Mouse (Mus musculus) forebrain, embryonic 13.5 days (tissue): ENCODE results near the gene Dock4. TPM values are rescaled to one million over a fixed set of nuclear protein-coding genes. Genes with fewer than 3 reads are reported as not detected.
A peak's percentile ranks its signal among the peaks of the same experiment; 100 is the strongest.

Experiments used
- ATAC-seq: fragments of 200-750 bp; cut with Nextera tagmentation; 2 replicates; pipeline ENCODE4 v1.8.0; 2017
- H3K27ac ChIP-seq: fragments of 300-500 bp; sonication (generic); 2 replicates; pipeline ENCODE4 v1.5.1; 2015; ENCODE audit warnings: inconsistent platforms, mild to moderate bottlenecking, moderate library complexity
- H3K27me3 ChIP-seq: fragments of 300-500 bp; sonication (generic); 2 replicates; pipeline ENCODE4 v1.6.1; 2015; ENCODE audit warnings: mild to moderate bottlenecking, inconsistent platforms
- H3K36me3 ChIP-seq: fragments of 300-500 bp; sonication (generic); 2 replicates; pipeline ENCODE4 v1.6.1; 2015; ENCODE audit warnings: mild to moderate bottlenecking, inconsistent platforms; ENCODE audit not compliant: poor library complexity, severe bottlenecking
- H3K4me1 ChIP-seq: fragments of 300-500 bp; sonication (generic); 2 replicates; pipeline ENCODE4 v1.6.1; 2015; ENCODE audit warnings: inconsistent platforms
- H3K4me2 ChIP-seq: fragments of 300-500 bp; sonication (generic); 2 replicates; pipeline ENCODE4 v1.6.1; 2015; ENCODE audit warnings: inconsistent platforms, mild to moderate bottlenecking, moderate library complexity
- H3K4me3 ChIP-seq: fragments of 300-500 bp; sonication (generic); 2 replicates; pipeline ENCODE4 v1.5.1; 2015; ENCODE audit warnings: mild to moderate bottlenecking, inconsistent platforms
- H3K9ac ChIP-seq: fragments of 300-500 bp; sonication (generic); 2 replicates; pipeline ENCODE4 v1.6.1; 2015; ENCODE audit warnings: mild to moderate bottlenecking, inconsistent platforms
- H3K9me3 ChIP-seq: fragments of 300-500 bp; sonication (generic); replicated peaks from 2 replicates; pipeline ENCODE4 v1.6.1; 2016; ENCODE audit warnings: inconsistent platforms
- WGBS: fragments of 180-500 bp; shearing (Covaris S2); methylation state at CpG from one replicate; pipeline ENCODE4 v1.1.7; 2015; 5-methylcytosine and 5-hydroxymethylcytosine counted together
- polyA plus RNA-seq: library from polyadenylated mRNA; unstranded; fragments of >200 nt; fragmentation: Nextera tagmentation; extraction: Ambion mirVana; gene quantifications from 2 replicates; pipeline ENCODE4 v1.2.1, GENCODE M21; 2015

Gene Dock4
- polyA plus RNA-seq, 1 experiment from 2014 or later, result 24.5 TPM

GRCm38 (mm10) chr12:40694082-40694721, 248.4 kb downstream of the Dock4 start:
- Histone ChIP-seq H3K27me3 (no peaks in the 10 kb centered on the region), H3K4me3 (no peak overlapping the region), H3K9ac (no peak overlapping the region), H3K4me2 (no peak overlapping the region), H3K4me1 (0 out of 2 replicates have a peak, but pooled peaks cover 4% of the 10 kb centered on the region), H3K27ac (no peak overlapping the region), H3K9me3 (no peaks in the 10 kb centered on the region), H3K36me3 (no peaks in the 10 kb centered on the region)
- no peak for ATAC-seq
- 67% methylated on average over 2 of the region's 2 CpGs for WGBS

- no peak overlapping the region for H3K4me3 ChIP-seq
- H3K4me2 ChIP-seq, result no peak overlapping the region
- no peaks in the 10 kb centered on the region for H3K36me3 ChIP-seq
- H3K9ac ChIP-seq, result no peak overlapping the region
- H3K4me1 ChIP-seq, result 0 out of 2 replicates have a peak, but pooled peaks cover 4% of the 10 kb centered on the region
- no peaks in the 10 kb centered on the region for H3K9me3 ChIP-seq
- no peaks in the 10 kb centered on the region for H3K27me3 ChIP-seq
- 78% methylated on average over 4 of the region's 4 CpGs for WGBS
- peak; percentile 27; the same call in 1 of the 2 replicates for ATAC-seq
- no peak overlapping the region for H3K27ac ChIP-seq
Observed at GRCm38 (mm10) chr12:40698330-40698729, 252.6 kb downstream of the Dock4 start.

- no peak overlapping the region for H3K4me2 ChIP-seq
- 80% methylated on average over 5 of the region's 5 CpGs for WGBS
- H3K9me3 ChIP-seq, result no peaks in the 10 kb centered on the region
- ATAC-seq, result no peak
- H3K4me1 ChIP-seq, result no peaks in the 10 kb centered on the region
- no peaks in the 10 kb centered on the region for H3K27me3 ChIP-seq
- H3K9ac ChIP-seq, result no peak overlapping the region
- no peaks in the 10 kb centered on the region for H3K36me3 ChIP-seq
- no peak overlapping the region for H3K27ac ChIP-seq
- no peak overlapping the region for H3K4me3 ChIP-seq
Observed at GRCm38 (mm10) chr12:40702233-40702792, 256.6 kb downstream of the Dock4 start.

GRCm38 (mm10) chr12:40704296-40704695, 258.5 kb downstream of the Dock4 start:
- Histone ChIP-seq H3K36me3 (no peaks in the 10 kb centered on the region), H3K27me3 (no peaks in the 10 kb centered on the region), H3K27ac (no peak overlapping the region), H3K4me1 (no peaks in the 10 kb centered on the region), H3K9me3 (no peaks in the 10 kb centered on the region), H3K4me3 (no peak overlapping the region), H3K9ac (no peak overlapping the region), H3K4me2 (no peak overlapping the region)
- 25% methylated on average over 5 of the region's 5 CpGs for WGBS
- ATAC-seq, result no peak

- Histone ChIP-seq H3K27me3 (no peaks in the 10 kb centered on the region), H3K9me3 (no peaks in the 10 kb centered on the region), H3K9ac (no peak overlapping the region), H3K4me2 (no peak overlapping the region), H3K4me1 (no peaks in the 10 kb centered on the region), H3K36me3 (no peaks in the 10 kb centered on the region), H3K4me3 (no peak overlapping the region), H3K27ac (no peak overlapping the region)
- 100% methylated on average over 1 of the region's 1 CpGs for WGBS
- ATAC-seq, result no peak
Observed at GRCm38 (mm10) chr12:40707108-40707507, 261.4 kb downstream of the Dock4 start.

- Histone ChIP-seq H3K9ac (no peak overlapping the region), H3K36me3 (no peaks in the 10 kb centered on the region), H3K4me2 (no peak overlapping the region), H3K27ac (no peak overlapping the region), H3K9me3 (no peaks in the 10 kb centered on the region), H3K4me1 (0 out of 2 replicates have a peak, but pooled peaks cover 1% of the 10 kb centered on the region), H3K4me3 (no peak overlapping the region), H3K27me3 (no peaks in the 10 kb centered on the region)
- no peak for ATAC-seq
- WGBS, result 76% methylated on average over 2 of the region's 2 CpGs
Observed at GRCm38 (mm10) chr12:40709094-40709493, 263.3 kb downstream of the Dock4 start.

GRCm38 (mm10) chr12:40712235-40712634, 266.5 kb downstream of the Dock4 start:
- Histone ChIP-seq H3K27me3 (no peaks in the 10 kb centered on the region), H3K4me1 (0 out of 2 replicates have a peak, but pooled peaks cover 4% of the 10 kb centered on the region), H3K4me2 (no peak overlapping the region), H3K36me3 (no peaks in the 10 kb centered on the region), H3K9ac (no peak overlapping the region), H3K27ac (no peak overlapping the region), H3K9me3 (no peaks in the 10 kb centered on the region), H3K4me3 (no peak overlapping the region)
- WGBS, result 87% methylated on average over 3 of the region's 3 CpGs
- ATAC-seq, result no peak

GRCm38 (mm10) chr12:40714288-40714687, 268.5 kb downstream of the Dock4 start:
- peak; percentile 45; the same call in 1 of the 2 replicates for ATAC-seq
- H3K9me3 ChIP-seq, result no peaks in the 10 kb centered on the region
- H3K4me3 ChIP-seq, result no peak overlapping the region
- 28% methylated on average over 5 of the region's 5 CpGs for WGBS
- H3K27ac ChIP-seq, result no peak overlapping the region
- H3K27me3 ChIP-seq, result no peaks in the 10 kb centered on the region
- H3K4me2 ChIP-seq, result no peak overlapping the region
- no peaks in the 10 kb centered on the region for H3K36me3 ChIP-seq
- H3K9ac ChIP-seq, result no peak overlapping the region
- H3K4me1 ChIP-seq, result 0 out of 2 replicates have a peak, but pooled peaks cover 4% of the 10 kb centered on the region

GRCm38 (mm10) chr12:40715174-40715573, 269.4 kb downstream of the Dock4 start:
- Histone ChIP-seq H3K9me3 (0 out of 2 replicates have a peak, but pooled peaks cover 4% of the 10 kb centered on the region), H3K9ac (no peak overlapping the region), H3K4me3 (no peak overlapping the region), H3K27me3 (no peaks in the 10 kb centered on the region), H3K36me3 (peaks cover 6% of the 10 kb centered on the region; the same call in 1 of the 2 replicates), H3K4me2 (no peak overlapping the region), H3K27ac (no peak overlapping the region), H3K4me1 (0 out of 2 replicates have a peak, but pooled peaks cover 4% of the 10 kb centered on the region)
- no peak for ATAC-seq
- WGBS, result 86% methylated on average over 2 of the region's 2 CpGs

- no peaks in the 10 kb centered on the region for H3K27me3 ChIP-seq
- 82% methylated on average over 2 of the region's 2 CpGs for WGBS
- no peak overlapping the region for H3K27ac ChIP-seq
- no peak overlapping the region for H3K4me3 ChIP-seq
- no peaks in the 10 kb centered on the region for H3K36me3 ChIP-seq
- no peak overlapping the region for H3K9ac ChIP-seq
- H3K4me1 ChIP-seq, result no peaks in the 10 kb centered on the region
- ATAC-seq, result no peak
- H3K4me2 ChIP-seq, result no peak overlapping the region
- no peaks in the 10 kb centered on the region for H3K9me3 ChIP-seq
Observed at GRCm38 (mm10) chr12:40728373-40728772, 282.6 kb downstream of the Dock4 start.

GRCm38 (mm10) chr12:40730756-40731155, 285.0 kb downstream of the Dock4 start:
- Histone ChIP-seq H3K27me3 (no peaks in the 10 kb centered on the region), H3K4me2 (no peak overlapping the region), H3K36me3 (no peaks in the 10 kb centered on the region), H3K4me1 (no peaks in the 10 kb centered on the region), H3K9me3 (no peaks in the 10 kb centered on the region), H3K9ac (no peak overlapping the region), H3K27ac (no peak overlapping the region), H3K4me3 (no peak overlapping the region)
- ATAC-seq, result no peak
- 89% methylated on average over 3 of the region's 3 CpGs for WGBS

GRCm38 (mm10) chr12:40745501-40745900, 299.7 kb downstream of the Dock4 start:
- WGBS, result 79% methylated on average over 7 of the region's 7 CpGs
- Histone ChIP-seq H3K4me3 (no peak overlapping the region), H3K4me1 (no peaks in the 10 kb centered on the region), H3K27ac (no peak overlapping the region), H3K4me2 (no peak overlapping the region), H3K27me3 (no peaks in the 10 kb centered on the region), H3K9me3 (no peaks in the 10 kb centered on the region), H3K36me3 (peaks cover 8% of the 10 kb centered on the region), H3K9ac (no peak overlapping the region)
- ATAC-seq, result peak; percentile 66; the same call in 1 of the 2 replicates
